Mouse (Mus musculus) lung, embryonic 14.5 days (tissue): ENCODE data around the gene Tgfbr2. TPM values are rescaled to one million over a fixed set of nuclear protein-coding genes. Genes with fewer than 3 reads are reported as not detected.

Experiments
- ATAC-seq: fragments of 200-750 bp; cut with Nextera tagmentation; 2 replicates; pipeline ENCODE4 v1.8.0; 2017; ENCODE audit warnings: mild to moderate bottlenecking, moderate TSS enrichment, moderate library complexity; ENCODE audit not compliant: insufficient read depth
- DNase-seq: peaks from one replicate; pipeline ENCODE4 v3.0.0-alpha.2; 2015
- H3K27ac ChIP-seq: fragments of 300-500 bp; sonication (generic); 2 replicates; pipeline ENCODE4 v1.5.1; 2014; ENCODE audit warnings: low read depth, mild to moderate bottlenecking, moderate library complexity
- H3K27me3 ChIP-seq: fragments of 300-500 bp; sonication (generic); 2 replicates; pipeline ENCODE4 v1.6.1; 2014; ENCODE audit warnings: low read length, control low read depth; ENCODE audit not compliant: insufficient read depth
- H3K36me3 ChIP-seq: fragments of 300-500 bp; sonication (generic); 2 replicates; pipeline ENCODE4 v1.6.1; 2014; ENCODE audit warnings: control low read depth; ENCODE audit not compliant: insufficient read depth
- H3K4me1 ChIP-seq: fragments of 300-500 bp; sonication (generic); 2 replicates; pipeline ENCODE4 v1.6.1; 2014; ENCODE audit warnings: antibody characterized with exemption, control low read depth; ENCODE audit not compliant: insufficient read depth
- H3K4me2 ChIP-seq: fragments of 300-500 bp; sonication (generic); 2 replicates; pipeline ENCODE4 v1.6.1; 2014; ENCODE audit warnings: mild to moderate bottlenecking
- H3K4me3 ChIP-seq: fragments of 300-500 bp; sonication (generic); 2 replicates; pipeline ENCODE4 v1.5.1; 2014; ENCODE audit warnings: low read depth, low read length
- H3K9ac ChIP-seq: fragments of 300-500 bp; sonication (generic); 2 replicates; pipeline ENCODE4 v1.6.1; 2014
- H3K9me3 ChIP-seq: fragments of 300-500 bp; sonication (generic); 2 replicates; pipeline ENCODE4 v1.6.1; 2016; ENCODE audit warnings: low read depth, low read length, control low read depth
- CTCF ChIP-seq: IDR thresholded peaks from 2 replicates; pipeline ENCODE4 v1.5.1; 2016; ENCODE audit warnings: antibody characterized with exemption, low read depth
- WGBS: fragments of 180-500 bp; shearing (Covaris S2); extraction: QIAGEN DNeasy Blood & Tissue Kit; methylation state at CpG from one replicate; pipeline ENCODE4 v1.1.7; 2014; 5-methylcytosine and 5-hydroxymethylcytosine counted together
- polyA plus RNA-seq: library from polyadenylated mRNA; unstranded; fragments of >200 nt; fragmentation: Nextera tagmentation; extraction: Ambion mirVana; gene quantifications from 2 replicates; pipeline ENCODE4 v1.2.1, GENCODE M21; 2014

Gene Tgfbr2
- polyA plus RNA-seq, 1 experiment from 2014 or later: 51.3 TPM

DNA sequence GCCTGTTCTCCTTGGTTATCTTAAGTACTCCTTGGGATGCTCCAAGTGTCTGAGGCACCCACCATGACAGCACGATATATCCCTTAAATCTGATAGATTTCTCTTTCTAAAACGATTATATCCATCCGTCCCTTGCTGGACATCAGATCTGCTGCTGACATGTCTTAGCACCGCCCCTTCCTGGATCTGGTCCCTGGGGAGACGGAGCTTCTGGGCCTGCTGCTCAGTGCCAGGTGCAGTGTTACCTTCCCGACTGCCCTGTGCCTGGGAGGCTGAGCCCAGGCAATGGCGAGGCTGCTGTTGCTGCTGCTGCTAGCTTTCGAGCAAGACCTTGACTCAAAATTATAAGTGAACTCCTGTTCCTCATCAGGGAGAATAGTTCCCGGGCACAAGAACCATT is 75.1 kb downstream of the Tgfbr2 start:
- DNase-seq (no peak), ATAC-seq (no peak)
- no peaks in the 10 kb centered on the region for H3K27me3 ChIP-seq
- no peak overlapping the region for H3K4me2 ChIP-seq
- peak overlapping the region; percentile 59; the same call in 1 of the 2 replicates for H3K27ac ChIP-seq
- no peaks in the 10 kb centered on the region for H3K9me3 ChIP-seq
- 75% methylated on average over 9 of the region's 9 CpGs for WGBS
- TF ChIP-seq CTCF: no peak
- peaks cover 74% of the 10 kb centered on the region for H3K36me3 ChIP-seq
- peaks cover 16% of the 10 kb centered on the region for H3K4me1 ChIP-seq
- H3K9ac ChIP-seq: no peak overlapping the region
- H3K4me3 ChIP-seq: no peak overlapping the region

DNA sequence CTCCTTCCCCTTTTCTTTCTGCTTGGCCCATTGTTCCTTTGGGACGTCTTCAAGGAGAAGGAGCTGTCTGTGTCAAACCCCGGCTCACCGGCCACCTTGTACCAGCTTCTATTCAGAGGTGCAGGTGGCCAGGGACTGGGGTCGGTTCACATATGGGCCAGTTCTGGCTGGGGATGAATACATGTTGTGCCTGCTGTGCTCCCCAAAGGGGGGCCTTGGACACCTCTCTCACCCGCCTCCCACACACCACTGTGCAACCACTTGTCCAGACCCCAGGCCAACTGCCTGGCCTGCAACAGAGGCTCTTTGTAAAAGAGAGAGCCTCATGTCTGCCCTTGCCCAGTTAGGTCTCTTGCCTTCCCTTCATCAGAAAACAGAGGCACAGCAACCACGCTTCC is 75.6 kb downstream of the Tgfbr2 start:
- Histone ChIP-seq H3K36me3 (peaks cover 70% of the 10 kb centered on the region), H3K27ac (peak overlapping the region; percentile 63; the same call in 1 of the 2 replicates), H3K27me3 (no peaks in the 10 kb centered on the region), H3K4me1 (peaks cover 16% of the 10 kb centered on the region), H3K9me3 (no peaks in the 10 kb centered on the region), H3K9ac (no peak overlapping the region), H3K4me2 (no peak overlapping the region), H3K4me3 (no peak overlapping the region)
- TF ChIP-seq CTCF: no peak
- 63% methylated on average over 6 of the region's 6 CpGs for WGBS
- no peak for DNase-seq
- ATAC-seq: peak; percentile 50

DNA sequence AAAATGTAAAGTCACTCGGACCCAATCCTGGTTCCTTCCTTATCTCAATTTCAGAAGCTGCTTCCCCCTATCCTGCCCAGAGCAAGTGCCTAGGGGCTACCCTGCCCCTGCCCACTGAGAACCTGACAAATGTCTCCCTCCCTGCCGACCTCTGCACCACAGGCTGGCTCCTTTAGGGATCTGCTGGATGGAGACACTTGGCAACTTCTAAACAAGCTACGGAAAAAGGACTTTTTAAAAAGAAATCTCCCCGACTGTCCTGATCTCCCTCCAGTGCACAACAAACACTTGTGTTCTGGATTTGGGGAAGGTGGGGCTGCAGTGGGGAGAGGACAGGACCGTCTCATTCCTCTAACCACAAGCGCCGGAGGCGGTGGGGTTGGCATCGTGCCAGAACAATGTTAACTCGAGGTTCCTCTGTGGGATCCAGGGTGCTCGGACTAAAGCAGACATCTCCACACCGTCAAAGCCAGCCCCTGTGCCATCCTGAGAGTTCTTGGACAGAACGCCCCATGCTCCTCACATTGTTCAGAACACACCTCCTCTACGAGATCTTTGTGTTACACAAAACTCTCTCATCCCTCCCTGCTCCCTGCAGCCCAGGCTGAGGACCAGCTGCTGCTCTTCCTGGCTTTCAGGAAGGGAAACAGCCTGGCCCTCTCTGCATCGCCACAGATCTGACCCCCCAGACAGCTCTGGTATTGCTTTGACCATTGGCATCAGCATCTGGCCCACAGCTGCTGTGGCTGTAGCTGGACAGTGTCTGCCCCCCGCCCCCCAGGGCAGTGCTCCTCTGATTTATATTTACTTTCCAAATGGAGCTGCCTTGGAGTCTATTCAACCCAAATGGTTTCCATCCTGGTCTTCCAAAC is 76.2 kb downstream of the Tgfbr2 start:
- Histone ChIP-seq H3K36me3 (peaks cover 66% of the 10 kb centered on the region), H3K4me3 (no peak overlapping the region)
- 31% methylated on average over 16 of the region's 16 CpGs for WGBS

DNA sequence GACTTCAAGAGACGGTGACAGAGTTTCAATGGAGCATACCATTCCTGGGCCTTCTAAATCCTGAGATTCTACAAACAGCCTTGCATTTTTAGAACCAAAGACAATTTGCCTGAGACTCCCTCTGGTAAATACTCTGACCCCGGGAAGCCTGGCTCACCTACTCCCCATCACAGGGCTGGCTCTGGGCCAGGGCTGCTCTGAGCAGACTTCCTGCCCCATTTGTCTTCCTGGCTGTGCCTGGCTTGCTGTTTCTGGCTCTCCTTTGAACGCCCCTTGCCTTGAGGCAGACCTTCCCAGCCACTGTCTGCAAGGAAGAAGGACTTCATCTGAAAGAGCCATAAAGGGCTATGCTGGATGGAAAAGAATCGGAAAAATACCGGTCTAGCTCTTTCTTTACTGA is 83.2 kb downstream of the Tgfbr2 start:
- 37% methylated on average over 5 of the region's 5 CpGs for WGBS
- no peak for TF ChIP-seq CTCF
- no peak overlapping the region for H3K4me2 ChIP-seq
- no peaks in the 10 kb centered on the region for H3K27me3 ChIP-seq
- no peak overlapping the region for H3K9ac ChIP-seq
- peak; percentile 80 for DNase-seq
- ATAC-seq: no peak
- no peak overlapping the region for H3K4me3 ChIP-seq
- peaks cover 5% of the 10 kb centered on the region; the same call in 1 of the 2 replicates for H3K4me1 ChIP-seq
- 0 out of 2 replicates have a peak overlapping the region, but pooled peaks have one; percentile 24 for H3K27ac ChIP-seq
- peaks cover 66% of the 10 kb centered on the region for H3K36me3 ChIP-seq
- no peaks in the 10 kb centered on the region for H3K9me3 ChIP-seq

More for the DNA sequence above, 76.2 kb downstream of the Tgfbr2 start:
- DNase-seq: peak; percentile 82
- Histone ChIP-seq H3K4me1 (peaks cover 16% of the 10 kb centered on the region), H3K9me3 (no peaks in the 10 kb centered on the region), H3K9ac (peak overlapping the region; percentile 25; the same call in 1 of the 2 replicates), H3K27ac (peak overlapping the region; percentile 63), H3K27me3 (no peaks in the 10 kb centered on the region), H3K4me2 (0 out of 2 replicates have a peak overlapping the region, but pooled peaks have one; percentile 23)
- ATAC-seq: peak; percentile 83
- TF ChIP-seq CTCF: no peak

DNA sequence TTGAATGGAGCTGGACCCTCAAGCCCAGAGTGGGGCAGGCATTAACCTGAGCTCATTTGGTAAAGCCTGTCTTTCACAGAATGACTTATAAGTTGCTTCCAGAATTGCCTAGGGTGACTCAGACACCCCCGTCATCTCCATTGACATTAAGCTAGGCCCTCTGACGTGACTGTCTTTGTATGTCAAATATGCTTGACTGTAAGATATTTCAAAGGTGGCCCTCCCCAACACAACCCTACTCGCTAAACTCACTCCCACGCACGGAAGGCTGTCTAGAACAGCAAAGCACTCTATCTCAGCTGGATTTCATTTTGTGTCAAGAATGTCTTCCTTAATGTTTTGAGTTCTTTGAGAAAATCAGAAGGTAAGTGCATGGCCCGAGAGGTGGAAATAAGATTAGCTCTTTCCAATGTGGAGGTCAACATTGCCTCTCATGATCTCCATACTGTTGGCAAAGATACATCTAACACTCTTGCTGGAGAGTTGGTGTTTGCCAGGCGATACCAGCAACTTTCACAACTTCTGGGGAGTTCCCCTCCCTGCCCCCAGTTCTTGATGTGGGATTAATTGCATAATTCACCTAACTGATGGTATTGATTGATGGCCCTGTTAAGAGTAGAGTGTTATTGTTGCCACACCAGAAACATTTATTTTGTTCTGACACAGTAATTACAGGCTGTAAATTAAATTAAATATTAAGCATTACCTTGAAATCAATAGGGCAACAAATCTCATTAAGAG is 83.9 kb downstream of the Tgfbr2 start:
- no peak overlapping the region for H3K4me2 ChIP-seq
- peaks cover 5% of the 10 kb centered on the region; the same call in 1 of the 2 replicates for H3K4me1 ChIP-seq
- no peak overlapping the region for H3K9ac ChIP-seq
- TF ChIP-seq CTCF: no peak
- peaks cover 63% of the 10 kb centered on the region for H3K36me3 ChIP-seq
- 78% methylated on average over 7 of the region's 7 CpGs for WGBS
- ATAC-seq (no peak), DNase-seq (no peak)
- H3K27ac ChIP-seq: no peak overlapping the region
- no peak overlapping the region for H3K4me3 ChIP-seq
- no peaks in the 10 kb centered on the region for H3K9me3 ChIP-seq
- H3K27me3 ChIP-seq: no peaks in the 10 kb centered on the region

DNA sequence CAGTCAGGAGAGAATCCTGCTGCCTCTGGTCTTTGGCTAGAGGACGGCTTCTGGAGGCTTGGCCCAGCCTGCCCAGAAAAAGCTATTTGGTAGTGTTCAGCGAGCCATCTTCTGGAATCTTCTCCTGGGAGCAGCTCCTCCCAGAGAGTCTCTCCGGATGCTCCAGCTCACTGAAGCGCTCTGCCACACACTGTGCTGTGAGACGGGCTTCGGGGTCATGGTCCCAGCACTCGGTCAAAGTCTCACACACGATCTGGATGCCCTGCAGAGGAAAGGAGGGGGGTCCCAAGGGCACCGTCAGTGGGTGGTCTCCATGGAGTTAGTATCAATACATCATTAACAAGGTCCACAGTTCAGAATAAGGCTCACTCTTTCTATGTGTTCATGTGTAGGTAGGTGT is 84.9 kb downstream of the Tgfbr2 start:
- H3K4me1 ChIP-seq: peaks cover 5% of the 10 kb centered on the region; the same call in 1 of the 2 replicates

DNA sequence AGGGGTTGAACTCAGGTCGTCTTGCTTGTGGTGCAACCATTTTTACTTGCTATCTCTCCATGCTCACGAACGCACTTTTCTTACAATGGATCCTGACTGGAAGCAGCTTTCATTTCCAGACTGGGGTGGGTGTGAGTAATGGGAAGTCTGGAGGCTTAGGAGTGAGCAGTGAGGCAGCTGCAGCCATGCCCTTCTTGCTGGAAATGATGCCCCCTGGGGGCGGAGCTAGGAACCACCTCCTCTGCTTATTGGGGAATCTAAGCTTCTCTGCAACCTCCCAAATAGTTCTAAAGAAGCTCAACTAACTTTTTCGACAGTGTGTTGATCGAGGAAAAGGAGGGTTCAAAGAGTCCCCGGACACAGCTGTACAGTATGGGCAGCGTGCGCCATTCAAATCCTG is 86.2 kb downstream of the Tgfbr2 start:
- TF ChIP-seq CTCF: peak; percentile 52
- no peak overlapping the region for H3K9ac ChIP-seq
- H3K4me1 ChIP-seq: peaks cover 5% of the 10 kb centered on the region; the same call in 1 of the 2 replicates
- 87% methylated on average over 9 of the region's 9 CpGs for WGBS
- ATAC-seq (no peak), DNase-seq (no peak)
- peaks cover 52% of the 10 kb centered on the region for H3K36me3 ChIP-seq
- no peak overlapping the region for H3K4me3 ChIP-seq
- no peak overlapping the region for H3K27ac ChIP-seq
- no peaks in the 10 kb centered on the region for H3K9me3 ChIP-seq
- no peak overlapping the region for H3K4me2 ChIP-seq
- no peaks in the 10 kb centered on the region for H3K27me3 ChIP-seq

More for the DNA sequence above, 84.9 kb downstream of the Tgfbr2 start:
- no peak for TF ChIP-seq CTCF
- DNase-seq: no peak
- 87% methylated on average over 9 of the region's 9 CpGs for WGBS
- Histone ChIP-seq H3K4me3 (no peak overlapping the region), H3K4me2 (no peak overlapping the region), H3K27me3 (no peaks in the 10 kb centered on the region), H3K36me3 (peaks cover 55% of the 10 kb centered on the region), H3K9me3 (no peaks in the 10 kb centered on the region), H3K9ac (no peak overlapping the region), H3K27ac (no peak overlapping the region)
- ATAC-seq: no peak
